Mouse (Mus musculus) common myeloid progenitor, adult 5-6 weeks (primary cell): ENCODE results near the gene Dync2li1. TPM values are rescaled to one million over a fixed set of nuclear protein-coding genes. Genes with fewer than 3 reads are reported as not detected.
A peak's percentile ranks its signal among the peaks of the same experiment; 100 is the strongest.

ENCODE experiments used
- ATAC-seq: replicated peaks from 2 replicates; pipeline ENCODE4 v1.8.0; 2016; ENCODE audit warnings: low read depth, mild to moderate bottlenecking, moderate TSS enrichment, inconsistent platforms; ENCODE audit not compliant: poor library complexity, severe bottlenecking
- total RNA-seq: library from RNA; stranded (forward); fragments of 200-1000, 187-1606 nt; gene quantifications from 2 replicates; pipeline ENCODE4 v1.2.3, GENCODE M21; 2017

Gene Dync2li1
- 3.8 TPM in 2 replicates for total RNA-seq

- ATAC-seq = peak; percentile 100
Observed at GRCm38 (mm10) chr17:84626276-84626856, at the start of gene Dync2li1. Dync2li1 (plus strand) TSS chr17:84626496.

- ATAC-seq = no peak
Observed at GRCm38 (mm10) chr17:84576621-84577293, 49.5 kb upstream of the Dync2li1 start.

- ATAC-seq = no peak
Observed at GRCm38 (mm10) chr17:84579249-84579648, 47.0 kb upstream of the Dync2li1 start.

- ATAC-seq = no peak
Observed at GRCm38 (mm10) chr17:84579817-84580216, 46.5 kb upstream of the Dync2li1 start.

GRCm38 (mm10) chr17:84580821-84581220, 45.5 kb upstream of the Dync2li1 start:
- no peak for ATAC-seq

GRCm38 (mm10) chr17:84581740-84582414, 44.4 kb upstream of the Dync2li1 start:
- ATAC-seq = no peak

- ATAC-seq = no peak
Observed at GRCm38 (mm10) chr17:84584107-84584506, 42.2 kb upstream of the Dync2li1 start.

GRCm38 (mm10) chr17:84585104-84585503, 41.2 kb upstream of the Dync2li1 start:
- no peak for ATAC-seq

GRCm38 (mm10) chr17:84590065-84590464, 36.2 kb upstream of the Dync2li1 start:
- ATAC-seq = no peak

- ATAC-seq = no peak
Observed at GRCm38 (mm10) chr17:84591431-84592150, 34.7 kb upstream of the Dync2li1 start.

- ATAC-seq = no peak
Observed at GRCm38 (mm10) chr17:84596015-84596441, 30.3 kb upstream of the Dync2li1 start.

GRCm38 (mm10) chr17:84596501-84596900, 29.8 kb upstream of the Dync2li1 start:
- ATAC-seq = no peak

GRCm38 (mm10) chr17:84597859-84598258, 28.4 kb upstream of the Dync2li1 start:
- ATAC-seq = no peak

GRCm38 (mm10) chr17:84598928-84599327, 27.4 kb upstream of the Dync2li1 start:
- ATAC-seq = no peak

GRCm38 (mm10) chr17:84600051-84600983, 26.0 kb upstream of the Dync2li1 start:
- ATAC-seq = no peak

GRCm38 (mm10) chr17:84601805-84602204, 24.5 kb upstream of the Dync2li1 start:
- no peak for ATAC-seq

- ATAC-seq = no peak
Observed at GRCm38 (mm10) chr17:84603202-84603627, 23.1 kb upstream of the Dync2li1 start.

- ATAC-seq = no peak
Observed at GRCm38 (mm10) chr17:84603709-84604420, 22.4 kb upstream of the Dync2li1 start.

GRCm38 (mm10) chr17:84606976-84607375, 19.3 kb upstream of the Dync2li1 start:
- ATAC-seq = no peak
